Mouse (Mus musculus) c-Kit-positive CD71-positive TER-119-negative erythroid progenitor cells, embryonic 14.5 days (primary cell): Measurements from ENCODE around the gene Pex19.
A peak's percentile ranks its signal among the peaks of the same experiment; 100 is the strongest.

Source experiments
- DNase-seq: peaks from one replicate; pipeline ENCODE4 v3.0.0-alpha.2; 2013; ENCODE audit warnings: low read depth

Pex19 gene

GRCm38 (mm10) chr1:172133535-172133934, 7.0 kb downstream of the Pex19 start:
- DNase-seq: no peak

GRCm38 (mm10) chr1:172134072-172134471, 7.5 kb downstream of the Pex19 start:
- no peak for DNase-seq

- no peak for DNase-seq
Observed at GRCm38 (mm10) chr1:172140160-172140559, 13.6 kb downstream of the Pex19 start.

- no peak for DNase-seq
Observed at GRCm38 (mm10) chr1:172140825-172141224, 14.3 kb downstream of the Pex19 start.

- DNase-seq: no peak
Observed at GRCm38 (mm10) chr1:172141529-172141928, 15.0 kb downstream of the Pex19 start.

GRCm38 (mm10) chr1:172143570-172143969, 17.0 kb downstream of the Pex19 start:
- peak; percentile 71 for DNase-seq

- peak; percentile 95 for DNase-seq
Observed at GRCm38 (mm10) chr1:172147835-172148278, 21.3 kb downstream of the Pex19 start, which contains the start of gene Dcaf8. TSS of gene Dcaf8 (plus strand) at chr1:172148084.

- peak; percentile 71 for DNase-seq
Observed at GRCm38 (mm10) chr1:172148279-172148954, 21.9 kb downstream of the Pex19 start.

- DNase-seq: peak; percentile 62
Observed at GRCm38 (mm10) chr1:172148955-172149815, 22.6 kb downstream of the Pex19 start.

GRCm38 (mm10) chr1:172154536-172154935, 28.0 kb downstream of the Pex19 start:
- DNase-seq: no peak

GRCm38 (mm10) chr1:172155518-172155917, 29.0 kb downstream of the Pex19 start:
- DNase-seq: no peak

- no peak for DNase-seq
Observed at GRCm38 (mm10) chr1:172159970-172160369, 33.4 kb downstream of the Pex19 start.

GRCm38 (mm10) chr1:172160508-172160907, 34.0 kb downstream of the Pex19 start:
- DNase-seq: no peak

GRCm38 (mm10) chr1:172162009-172162408, 35.5 kb downstream of the Pex19 start:
- DNase-seq: no peak

- no peak for DNase-seq
Observed at GRCm38 (mm10) chr1:172162959-172163358, 36.4 kb downstream of the Pex19 start.

- no peak for DNase-seq
Observed at GRCm38 (mm10) chr1:172167911-172168310, 41.4 kb downstream of the Pex19 start.

- DNase-seq: no peak
Observed at GRCm38 (mm10) chr1:172169809-172170208, 43.3 kb downstream of the Pex19 start.

- DNase-seq: no peak
Observed at GRCm38 (mm10) chr1:172172381-172172780, 45.8 kb downstream of the Pex19 start.

GRCm38 (mm10) chr1:172173181-172173580, 46.6 kb downstream of the Pex19 start:
- no peak for DNase-seq

- no peak for DNase-seq
Observed at GRCm38 (mm10) chr1:172177791-172178190, 51.2 kb downstream of the Pex19 start.

GRCm38 (mm10) chr1:172179102-172179501, 52.5 kb downstream of the Pex19 start:
- DNase-seq: no peak

GRCm38 (mm10) chr1:172180881-172181280, 54.3 kb downstream of the Pex19 start:
- DNase-seq: no peak

GRCm38 (mm10) chr1:172181777-172182176, 55.2 kb downstream of the Pex19 start:
- DNase-seq: no peak
